Mouse (Mus musculus): ENCODE results near the gene Ttpal.
"Not testable (repeated sequence)": the region's sequence is repeated elsewhere in the genome, so short reads cannot be mapped to it uniquely, and the experiment has no call there.

The Ttpal gene

DNA sequence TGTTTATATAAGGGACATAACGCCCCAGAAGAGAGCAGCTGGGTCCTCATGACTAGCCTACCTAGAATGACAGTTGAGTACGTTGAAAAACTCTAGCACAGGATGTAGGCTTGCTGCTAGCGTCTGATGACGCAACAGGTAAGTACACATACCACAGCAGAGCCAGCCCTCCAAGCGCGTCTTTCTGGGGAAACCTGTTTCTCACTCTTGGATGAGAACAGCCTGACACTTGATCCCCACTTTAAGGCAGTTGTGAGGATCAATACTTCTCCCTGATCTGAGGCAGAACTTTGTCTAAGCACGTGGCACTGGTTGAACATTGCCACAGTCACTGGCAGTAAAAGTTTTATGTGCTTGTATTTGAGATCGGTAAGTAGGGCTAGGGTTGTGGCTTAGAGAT, 18.3 kb downstream of the Ttpal start:
- no peak for DNase-seq (ENCODE audit: extremely low spot score, low spot score)

DNA sequence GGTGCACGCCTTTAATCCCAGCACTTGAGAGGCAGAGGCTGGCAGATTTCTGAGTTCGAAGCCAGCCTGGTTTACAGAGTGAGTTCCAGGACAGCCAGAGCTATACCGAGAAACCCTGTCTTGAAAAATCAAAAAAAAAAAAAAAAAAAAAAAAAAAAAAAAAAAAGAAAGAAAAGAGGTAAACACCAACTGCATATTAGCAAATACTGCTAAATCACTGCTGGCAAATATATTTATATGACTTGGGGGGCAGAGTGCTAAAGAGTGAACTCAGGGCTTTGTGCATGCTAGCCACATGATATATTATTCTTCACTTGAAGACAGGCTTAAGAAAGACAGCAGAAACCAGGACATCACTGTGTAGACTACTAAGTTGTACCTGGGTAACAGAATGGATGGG, 19.3 kb downstream of the Ttpal start:
- not testable (repeated sequence) for DNase-seq (ENCODE audit: extremely low spot score, low spot score)

DNA sequence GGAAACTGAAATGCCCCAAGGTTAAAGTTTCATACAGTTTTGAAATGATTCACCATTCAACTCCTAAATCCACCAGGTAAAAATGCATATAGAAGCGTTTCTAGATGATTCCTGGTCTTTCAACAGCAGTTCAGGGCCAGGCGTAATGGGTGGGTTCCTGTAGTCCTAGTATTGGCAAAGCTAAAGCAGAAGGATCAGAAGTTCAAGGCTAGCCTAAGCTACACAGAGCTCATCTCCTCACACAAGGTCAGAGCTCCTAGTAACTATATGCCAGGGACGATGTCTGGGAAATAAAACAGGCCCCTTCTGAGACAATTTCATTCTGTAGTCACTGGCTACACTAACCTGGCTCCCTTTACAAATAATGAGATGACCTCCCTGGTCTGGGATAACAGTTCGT, 29.1 kb downstream of the Ttpal start:
- no peak for DNase-seq (ENCODE audit: extremely low spot score, low spot score)

DNA sequence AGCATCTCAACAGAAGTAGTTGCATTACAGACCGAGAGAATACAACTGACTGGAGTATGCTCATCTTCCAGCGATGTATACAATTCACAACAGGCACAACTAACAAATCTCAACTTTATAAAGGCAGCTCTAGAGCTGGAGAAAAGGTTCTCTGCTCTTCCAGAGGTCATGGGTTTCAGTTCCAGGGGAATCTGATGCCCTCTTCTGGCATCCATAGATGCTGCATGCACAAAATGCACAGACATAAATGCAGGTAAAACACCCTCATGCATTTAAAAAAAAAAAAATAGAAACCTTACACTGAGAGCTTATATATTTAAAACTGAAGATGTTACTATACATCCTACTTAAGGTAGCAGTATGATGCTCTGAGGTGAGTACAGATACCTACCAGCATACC, 29.6 kb downstream of the Ttpal start:
- no peak for DNase-seq (ENCODE audit: extremely low spot score, low spot score)

DNA sequence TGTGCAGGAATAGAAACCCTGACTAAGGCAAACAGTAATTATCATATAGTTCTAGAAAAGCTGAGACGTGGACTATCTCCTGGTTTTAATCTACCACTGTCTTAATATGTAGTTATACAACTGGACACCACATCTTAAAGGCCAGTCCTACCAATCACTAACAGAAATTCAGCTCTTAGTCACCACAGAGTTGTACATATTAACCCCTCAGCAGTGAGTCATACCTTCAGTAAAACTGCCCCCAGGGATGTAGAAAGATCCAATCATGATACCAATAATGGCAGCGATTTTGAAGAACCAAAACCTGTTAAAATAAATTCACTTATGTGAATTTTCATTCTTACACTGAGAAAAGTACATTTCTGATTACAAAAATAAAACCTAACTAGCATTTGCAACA, 32.1 kb downstream of the Ttpal start:
- no peak for DNase-seq (ENCODE audit: extremely low spot score, low spot score)

DNA sequence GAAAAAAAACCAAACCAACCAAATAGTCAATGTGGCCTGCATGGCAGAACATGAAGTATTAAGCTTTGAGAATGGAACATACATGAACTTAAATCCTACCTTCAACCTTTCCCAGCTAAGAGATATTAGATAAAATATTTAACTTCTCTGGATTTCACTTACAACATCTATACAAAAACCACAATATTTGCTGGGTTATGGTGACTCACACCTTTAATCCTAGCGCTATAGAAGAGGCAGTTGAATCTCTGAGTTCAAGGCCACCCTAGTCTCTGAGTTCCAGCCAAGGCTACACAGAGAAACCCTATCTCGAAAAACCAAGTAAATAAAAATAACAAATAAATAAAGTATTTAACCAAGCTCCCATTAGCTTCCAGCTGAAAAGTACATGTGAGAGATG, 33.9 kb downstream of the Ttpal start:
- DNase-seq (ENCODE audit: extremely low spot score, low spot score): no peak

DNA sequence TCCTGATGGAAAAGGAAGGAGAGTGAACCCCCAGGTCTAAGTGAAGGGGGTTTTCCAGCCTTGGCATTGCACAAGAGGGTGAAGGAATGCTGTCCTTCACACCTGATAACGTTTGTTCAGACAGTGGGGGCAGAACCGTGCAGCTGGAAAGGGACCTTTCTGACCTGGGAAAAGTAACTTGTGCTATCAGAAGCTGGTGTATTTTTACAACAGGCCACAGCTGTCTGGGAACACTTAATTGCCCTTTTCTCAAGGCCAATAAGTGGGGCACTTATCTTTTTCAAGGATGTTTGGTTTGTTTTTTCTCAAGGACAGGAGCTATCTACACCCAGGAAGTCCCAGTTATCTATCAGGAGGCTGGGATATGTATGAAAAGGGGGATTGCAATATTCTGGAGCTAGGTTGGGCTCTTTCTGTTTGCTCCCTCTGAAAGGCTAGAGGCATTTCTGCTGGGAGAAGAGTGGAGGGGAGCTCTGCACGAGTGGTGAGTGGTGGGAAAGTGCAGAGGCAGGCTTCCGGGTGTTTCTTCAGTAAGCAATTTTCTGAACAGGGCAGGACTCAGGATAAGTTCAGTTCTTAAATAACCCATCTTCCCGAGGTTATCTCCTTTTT, 35.6 kb downstream of the Ttpal start:
- DNase-seq (ENCODE audit: extremely low spot score, low spot score): no peak

DNA sequence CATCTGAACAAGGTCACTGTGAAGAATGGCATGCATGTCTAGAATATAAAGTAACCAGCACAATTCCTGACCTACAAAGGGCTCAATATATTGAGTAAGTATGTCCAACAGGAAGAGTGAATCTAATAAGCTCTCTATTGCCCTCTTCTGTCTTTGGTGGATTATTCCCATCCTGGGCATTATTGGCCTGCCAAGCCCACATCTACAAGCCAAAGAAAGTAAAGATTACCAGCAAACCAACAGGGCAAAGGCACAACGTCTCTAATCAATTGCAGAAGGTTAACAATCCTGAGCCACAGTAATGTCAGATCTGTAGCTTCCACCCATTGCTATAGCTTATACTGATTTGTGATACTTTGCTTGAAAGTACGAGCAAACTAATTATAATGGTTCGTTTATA, 38.4 kb downstream of the Ttpal start:
- DNase-seq (ENCODE audit: extremely low spot score, low spot score): no peak

DNA sequence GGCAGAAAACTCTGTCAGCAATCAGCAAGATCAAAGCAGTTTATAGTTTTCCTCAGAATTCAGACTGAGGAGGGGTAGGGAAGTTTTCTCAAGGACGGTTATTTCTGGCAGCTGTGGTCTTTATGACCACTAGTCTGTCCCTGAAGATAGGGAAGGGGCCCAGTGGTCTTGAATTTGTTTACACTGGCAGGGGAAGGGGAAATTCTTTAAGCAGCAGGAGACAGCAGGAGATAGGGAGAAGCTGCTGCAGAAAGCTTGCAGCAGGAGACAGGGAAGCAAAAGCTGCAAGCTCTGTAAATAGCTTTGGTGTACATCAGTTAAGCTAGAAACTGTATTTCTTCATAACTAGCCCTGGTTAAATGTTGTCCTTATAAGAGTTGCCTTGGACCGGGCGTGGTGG, 39.6 kb downstream of the Ttpal start:
- no peak for DNase-seq (ENCODE audit: extremely low spot score, low spot score)

DNA sequence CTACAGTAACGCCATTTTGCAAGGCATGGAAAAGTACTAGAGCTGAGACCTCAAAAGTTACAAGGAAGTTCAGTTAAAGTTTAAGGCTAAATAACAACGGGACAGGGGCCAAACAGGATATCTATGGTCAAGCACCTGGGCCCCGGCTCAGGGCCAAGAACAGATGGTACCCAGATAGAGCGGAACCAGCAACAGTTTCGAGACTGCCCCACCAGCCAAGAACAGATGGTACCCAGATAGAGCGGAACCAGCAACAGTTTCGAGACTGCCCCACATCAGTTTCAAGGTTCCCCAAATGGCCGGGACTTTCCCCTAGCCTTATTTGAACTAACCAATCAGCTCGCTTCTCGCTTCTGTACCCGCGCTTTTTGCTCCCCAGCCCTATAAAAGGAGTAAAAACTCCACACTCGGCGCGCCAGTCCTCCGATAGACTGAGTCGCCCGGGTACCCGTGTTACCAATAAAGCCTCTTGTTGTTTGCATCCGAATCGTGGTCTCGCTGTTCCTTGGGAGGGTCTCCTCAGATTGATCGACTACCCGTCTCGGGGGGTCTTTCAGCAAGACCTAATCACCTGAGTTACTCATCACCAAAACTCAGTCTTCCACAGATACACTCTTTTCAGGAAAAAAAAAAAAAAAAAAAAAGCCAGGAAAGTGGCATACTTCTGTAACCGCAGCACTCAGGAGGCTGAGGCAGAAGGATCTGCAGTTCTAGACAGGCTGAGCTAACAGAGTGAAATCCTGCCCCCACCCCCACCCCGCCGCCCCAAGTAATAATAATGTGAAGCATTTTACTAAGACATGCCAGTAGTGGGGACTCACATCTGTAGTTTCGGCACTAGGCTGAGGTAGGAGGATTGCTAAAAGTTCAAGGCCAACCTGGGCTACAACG, 40.8 kb downstream of the Ttpal start:
- no peak for DNase-seq (ENCODE audit: extremely low spot score, low spot score)

DNA sequence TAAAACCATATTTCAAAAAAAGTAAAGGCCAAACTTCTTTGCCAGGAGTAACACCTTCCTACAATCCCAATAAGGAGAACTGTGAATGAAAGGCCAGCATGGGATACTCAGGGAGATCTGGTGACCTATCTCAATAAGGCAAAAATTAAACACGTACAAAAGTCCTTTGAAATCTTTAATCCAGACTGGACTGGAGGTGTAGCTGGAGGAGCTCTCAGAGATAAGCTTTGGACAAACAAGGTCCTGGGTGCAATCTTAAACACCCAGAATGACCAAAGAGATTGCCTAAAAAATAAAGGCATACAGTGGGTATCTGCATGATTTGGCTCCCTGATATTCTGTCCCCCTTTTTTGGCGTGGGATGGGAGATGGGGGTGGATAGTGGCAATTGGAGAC, 41.5 kb downstream of the Ttpal start:
- DNase-seq (ENCODE audit: extremely low spot score, low spot score): no peak

DNA sequence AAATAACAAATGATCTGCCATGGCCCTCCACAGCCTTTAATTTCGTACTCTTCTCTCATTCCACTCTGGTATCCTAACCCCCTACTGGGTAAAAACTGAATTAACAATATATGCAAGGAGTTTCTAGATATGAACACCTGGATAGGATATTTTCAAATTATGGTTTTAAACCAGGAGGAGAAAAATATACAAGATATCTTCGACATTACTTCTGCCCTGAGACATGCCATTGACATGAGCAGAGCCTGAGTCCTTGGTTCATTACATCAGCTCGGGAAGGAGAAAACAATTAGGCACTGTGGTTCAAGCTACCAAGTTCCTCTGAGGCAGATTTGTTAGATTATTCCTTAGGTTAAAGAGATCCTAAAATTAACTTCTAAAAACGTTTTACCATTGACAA, 41.9 kb downstream of the Ttpal start:
- DNase-seq (ENCODE audit: extremely low spot score, low spot score): no peak

DNA sequence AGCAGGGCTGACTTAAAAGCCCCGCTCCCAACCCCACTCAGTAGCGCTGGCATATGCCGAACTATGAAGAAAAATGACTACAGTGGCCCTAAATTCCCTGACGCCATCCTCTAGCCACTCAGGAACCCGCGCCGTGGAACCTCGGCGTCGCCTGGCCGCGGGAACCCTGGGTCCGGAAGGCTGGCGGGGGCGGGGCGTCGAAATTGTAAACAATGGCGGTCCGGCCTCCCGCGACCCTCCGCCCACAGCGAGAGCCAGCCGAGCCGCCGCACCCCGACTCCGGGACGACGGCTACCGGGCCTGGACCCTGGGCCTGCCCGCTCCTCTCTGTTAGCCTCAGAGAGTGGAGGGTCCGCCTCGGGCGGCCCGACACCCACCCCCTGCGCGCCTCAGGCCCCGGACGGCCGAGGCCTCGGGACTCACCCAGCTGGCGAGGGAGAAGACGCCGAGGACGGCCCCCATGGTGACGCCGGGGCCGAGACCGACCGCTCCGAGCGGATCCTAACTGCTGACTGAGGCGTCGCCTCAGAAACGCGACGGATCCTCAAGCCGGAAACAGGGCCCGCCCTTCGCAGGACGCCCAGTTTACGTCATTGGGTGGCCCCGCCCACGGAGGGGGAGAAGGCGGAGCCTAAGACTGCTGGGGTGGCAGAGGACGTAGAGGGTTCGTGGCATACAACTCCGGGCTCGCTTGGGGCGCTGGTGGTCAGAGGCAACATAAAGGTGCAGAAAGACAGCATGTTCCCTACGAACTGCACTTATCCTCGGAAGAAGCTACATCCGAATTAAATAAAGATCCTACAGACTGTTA, 42.7 kb downstream of the Ttpal start, which contains the start of gene Serinc3:
Gene Serinc3, minus strand, starts transcription at position 557 of the 811 bp plus-strand sequence.
- DNase-seq (ENCODE audit: extremely low spot score, low spot score): peak; percentile 99

DNA sequence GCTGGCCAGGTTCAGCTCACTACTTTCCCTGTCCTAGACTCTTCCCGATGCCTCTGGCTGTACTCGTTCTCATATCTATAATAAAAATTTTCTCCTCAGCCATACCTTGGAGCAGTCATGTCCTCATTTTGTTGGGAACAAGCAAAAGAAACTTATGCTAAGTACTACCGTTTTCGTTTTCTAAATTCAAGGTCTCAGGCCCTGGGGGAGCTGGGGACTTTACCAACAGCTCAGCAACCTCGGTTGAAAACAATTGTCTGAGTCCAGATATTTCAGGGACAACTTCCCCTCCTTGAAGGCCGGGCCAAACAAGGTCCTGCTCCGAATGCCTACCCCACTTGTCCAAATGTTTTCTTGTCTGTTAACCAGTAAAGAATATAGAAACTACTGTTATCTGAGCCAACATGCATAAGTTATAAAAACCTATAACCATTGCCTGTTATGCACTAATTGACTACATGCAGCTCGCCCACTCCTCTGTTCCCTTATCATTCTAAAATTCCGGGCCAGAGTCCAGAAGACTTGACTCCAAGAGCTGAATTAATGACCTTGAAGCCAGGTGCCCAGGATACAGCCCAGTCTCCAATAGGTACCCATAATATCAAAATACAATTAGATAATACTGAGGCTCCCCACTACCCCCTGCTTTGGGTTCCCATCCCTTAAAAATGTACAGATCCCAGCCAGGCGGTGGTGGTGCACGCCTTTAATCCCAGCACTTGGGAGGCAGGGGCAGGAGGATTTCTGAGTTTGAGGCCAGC, 43.8 kb downstream of the Ttpal start:
- no peak for DNase-seq (ENCODE audit: extremely low spot score, low spot score)

DNA sequence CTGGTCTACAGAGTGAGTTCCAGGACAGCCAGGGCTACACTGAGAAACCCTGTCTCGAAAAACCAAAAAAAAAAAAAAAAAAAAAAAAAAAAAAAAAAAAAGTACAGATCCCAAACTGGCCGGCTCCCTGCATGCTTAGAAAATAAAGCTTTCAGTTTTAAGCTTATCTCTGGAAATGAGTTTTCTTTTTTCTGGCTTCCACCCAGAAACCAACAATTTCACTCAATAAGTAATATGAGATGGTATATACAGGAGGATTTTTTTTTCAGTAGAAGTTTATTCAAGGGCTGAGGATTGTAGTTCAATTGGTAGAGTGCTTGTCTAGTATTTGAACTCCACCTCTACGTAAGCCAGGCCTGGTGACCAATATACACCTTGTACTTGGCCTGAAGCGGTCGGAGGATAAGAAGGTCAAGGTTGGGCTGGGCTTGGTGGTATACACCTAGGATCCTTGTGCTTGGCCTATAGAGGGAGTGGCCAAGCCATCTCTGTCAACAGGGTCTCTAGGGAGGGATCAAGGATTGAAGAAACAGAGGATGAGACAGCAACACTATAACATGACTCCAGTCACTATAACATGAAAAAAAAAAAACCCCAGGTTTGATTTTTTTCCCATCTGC, 44.5 kb downstream of the Ttpal start:
- no peak for DNase-seq (ENCODE audit: extremely low spot score, low spot score)

DNA sequence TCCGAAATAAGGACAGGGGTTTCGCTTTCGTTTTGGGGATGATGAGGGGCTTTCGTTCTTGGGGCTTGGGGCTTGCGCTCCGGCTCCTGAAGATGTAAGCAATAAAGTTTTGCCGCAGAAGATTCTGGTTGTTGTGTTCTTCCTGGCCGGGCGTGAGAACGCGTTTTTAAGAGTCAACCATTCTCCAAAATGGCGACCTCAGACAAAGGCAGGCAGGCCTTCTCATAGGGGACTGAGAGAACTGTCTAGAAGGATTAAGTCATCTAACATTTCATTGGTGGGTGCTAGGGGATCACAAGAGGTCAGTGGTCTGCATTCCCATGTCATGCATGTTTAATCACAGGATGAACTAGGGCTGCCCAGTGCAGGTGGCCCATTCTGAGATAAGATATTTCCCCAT, 53.6 kb downstream of the Ttpal start:
- not testable (repeated sequence) for DNase-seq (ENCODE audit: extremely low spot score, low spot score)

DNA sequence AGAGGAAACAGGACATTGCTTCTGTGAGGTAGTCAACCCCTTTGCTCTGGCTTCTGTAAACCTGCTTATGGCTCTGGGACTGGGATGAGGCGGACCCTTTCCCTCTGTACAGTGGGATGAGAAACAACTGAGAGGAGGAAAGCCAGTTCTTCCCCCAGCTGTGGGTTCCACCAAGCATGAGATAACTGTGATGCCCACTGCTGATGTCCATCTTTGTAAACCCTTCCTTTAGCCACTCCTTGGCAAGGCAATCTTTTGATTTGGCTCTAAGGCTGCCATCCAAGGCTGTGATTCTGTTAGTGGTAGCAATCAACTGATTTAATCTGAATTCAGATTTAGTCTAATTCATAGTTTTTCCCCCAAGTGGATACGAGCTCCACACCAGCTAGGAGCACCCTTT, 55.4 kb downstream of the Ttpal start:
- no peak for DNase-seq (ENCODE audit: extremely low spot score, low spot score)

DNA sequence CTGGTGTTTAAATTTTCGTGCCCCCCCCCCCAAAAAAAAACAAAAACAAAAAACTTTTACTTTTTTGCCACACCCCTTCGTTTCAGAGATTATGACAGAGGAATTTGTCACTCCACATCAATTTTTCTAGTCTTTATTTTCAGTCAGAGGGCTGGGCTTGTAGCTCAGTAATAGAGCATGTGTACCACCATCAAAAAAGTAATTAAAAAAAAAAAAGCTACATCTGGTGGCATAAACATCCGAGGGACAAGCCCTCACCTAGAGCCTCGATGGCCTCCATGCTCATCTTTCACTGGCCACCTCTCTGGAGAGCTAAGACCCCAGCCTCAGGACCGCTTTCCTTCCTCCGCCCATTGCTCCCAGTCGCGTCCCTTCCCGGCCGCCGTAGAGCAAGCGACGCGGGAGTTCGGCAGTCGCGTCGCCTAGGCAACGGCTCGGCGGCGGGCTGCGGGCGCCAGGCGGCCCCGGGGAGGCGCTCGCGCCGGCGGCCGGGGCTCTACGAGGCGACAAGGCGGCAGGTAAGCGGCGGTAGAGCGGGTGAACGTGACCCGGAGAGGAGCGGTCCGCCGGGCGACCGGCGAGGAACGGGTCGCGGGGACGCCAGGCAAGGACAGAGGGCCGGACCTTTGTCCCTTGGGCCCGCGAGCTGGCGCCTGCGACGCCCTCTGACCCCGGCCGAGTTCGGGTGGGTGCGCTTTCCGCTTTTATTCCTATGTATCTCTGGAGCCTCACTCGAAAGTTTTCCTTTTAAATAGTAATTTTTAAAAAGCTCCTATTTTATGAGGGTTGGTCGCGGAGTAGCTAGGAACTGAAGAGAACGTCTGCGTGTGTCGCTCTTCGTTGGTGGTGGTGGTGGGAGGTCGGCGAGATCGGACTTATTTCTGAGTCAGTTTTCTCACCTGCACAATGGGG, 56.1 kb downstream of the Ttpal start, which contains the start of gene Pkig:
Gene Pkig, plus strand, starts transcription at position 412 of the 912 bp plus-strand sequence.
- peak; percentile 92 for DNase-seq (ENCODE audit: extremely low spot score, low spot score)

DNA sequence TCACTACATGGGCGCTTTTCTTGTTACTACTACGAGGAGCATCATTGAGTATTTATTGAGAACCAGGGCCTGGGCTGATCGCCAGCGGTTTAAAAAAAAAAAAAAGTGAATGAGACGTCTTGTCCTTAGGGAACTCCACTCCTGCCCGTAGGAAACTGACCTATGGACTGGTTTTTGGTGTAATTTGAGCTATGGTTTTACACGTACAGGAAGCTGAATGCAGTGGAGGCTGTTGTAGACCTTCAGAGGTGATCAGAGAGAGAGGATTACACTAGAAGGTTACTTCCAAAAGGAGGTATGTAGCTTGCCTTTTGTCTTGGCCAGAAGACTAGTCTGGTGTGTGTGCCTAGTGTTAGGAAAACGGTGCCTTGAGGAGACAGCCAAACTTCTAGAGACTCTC, 56.8 kb downstream of the Ttpal start:
- DNase-seq (ENCODE audit: extremely low spot score, low spot score): peak; percentile 45

DNA sequence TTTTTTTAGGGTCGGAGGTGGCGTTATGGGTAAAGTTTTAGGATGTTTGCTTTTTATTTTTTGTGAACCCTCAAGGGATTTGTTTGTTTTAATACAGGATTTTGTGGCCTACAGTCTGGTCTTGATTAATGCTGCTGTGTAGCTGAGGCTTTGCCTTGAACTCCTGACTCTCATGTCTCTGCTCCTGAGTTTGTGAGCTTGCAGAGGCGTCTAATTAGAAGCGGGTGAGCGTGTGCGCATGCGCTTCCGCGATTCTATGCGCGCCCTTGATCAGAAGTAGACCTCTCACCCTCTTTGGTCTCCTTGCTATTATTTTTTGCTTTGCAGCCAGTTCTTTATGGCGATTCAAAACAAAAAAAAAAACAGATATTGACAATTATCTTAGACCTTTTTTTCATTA, 57.3 kb downstream of the Ttpal start:
- DNase-seq (ENCODE audit: extremely low spot score, low spot score): no peak
